Mouse (Mus musculus) stomach, postnatal 0 days (tissue): ENCODE data around the gene Pakap. TPM values are rescaled to one million over a fixed set of nuclear protein-coding genes. Genes with fewer than 3 reads are reported as not detected.

Experiments
- ATAC-seq: fragments of 200-750 bp; cut with Nextera tagmentation; 2 replicates; pipeline ENCODE4 v1.8.0; 2017; ENCODE audit not compliant: low FRiP score, low TSS enrichment
- DNase-seq: peaks from one replicate; pipeline ENCODE4 v3.0.0-alpha.2; 2016; ENCODE audit warnings: low spot score
- H3K27ac ChIP-seq: fragments of 300-500 bp; sonication (generic); replicated peaks from 2 replicates; pipeline ENCODE4 v1.5.1; 2014; ENCODE audit warnings: mild to moderate bottlenecking, control low read depth
- H3K27me3 ChIP-seq: fragments of 300-500 bp; sonication (generic); 2 replicates; pipeline ENCODE4 v1.6.1; 2014; ENCODE audit warnings: low read length; ENCODE audit not compliant: control insufficient read depth, insufficient read depth
- H3K36me3 ChIP-seq: fragments of 300-500 bp; sonication (generic); 2 replicates; pipeline ENCODE4 v1.6.1; 2014; ENCODE audit warnings: low read length, mixed read lengths; ENCODE audit not compliant: control insufficient read depth, insufficient read depth
- H3K4me1 ChIP-seq: fragments of 300-500 bp; sonication (generic); replicated peaks from 2 replicates; pipeline ENCODE4 v1.6.1; 2014; ENCODE audit warnings: antibody characterized with exemption; ENCODE audit not compliant: control insufficient read depth, insufficient read depth
- H3K4me2 ChIP-seq: fragments of 300-500 bp; sonication (generic); replicated peaks from 2 replicates; pipeline ENCODE4 v1.6.1; 2014; ENCODE audit warnings: low read depth, mild to moderate bottlenecking, control low read depth, moderate library complexity
- H3K4me3 ChIP-seq: fragments of 300-500 bp; sonication (generic); 2 replicates; pipeline ENCODE4 v1.5.1; 2014; ENCODE audit warnings: low read depth, low read length, control low read depth
- H3K9ac ChIP-seq: fragments of 300-500 bp; sonication (generic); 2 replicates; pipeline ENCODE4 v1.6.1; 2014; ENCODE audit warnings: mild to moderate bottlenecking, low read length, control low read depth, mixed read lengths
- H3K9me3 ChIP-seq: fragments of 300-500 bp; sonication (generic); 2 replicates; pipeline ENCODE4 v1.6.1; 2016; ENCODE audit warnings: low read length; ENCODE audit not compliant: control insufficient read depth
- CTCF ChIP-seq: IDR thresholded peaks from 2 replicates; pipeline ENCODE4 v1.5.1; 2016; ENCODE audit warnings: antibody characterized with exemption, low read depth, mild to moderate bottlenecking, moderate library complexity
- EP300 ChIP-seq: optimal IDR thresholded peaks from 2 replicates; pipeline ENCODE3; 2016; ENCODE audit warnings: antibody characterized with exemption
- WGBS: fragments of 180-500 bp; shearing (Covaris S2); extraction: QIAGEN DNeasy Blood & Tissue Kit; methylation state at CpG from one replicate; pipeline ENCODE4 v1.1.7; 2014; 5-methylcytosine and 5-hydroxymethylcytosine counted together
- polyA plus RNA-seq: library from polyadenylated mRNA; unstranded; fragments of >200 nt; fragmentation: Nextera tagmentation; extraction: Ambion mirVana; gene quantifications from 2 replicates; pipeline ENCODE4 v1.2.1, GENCODE M21; 2015

Gene Pakap
- polyA plus RNA-seq, 1 experiment from 2014 or later, result 12.2 TPM

DNA sequence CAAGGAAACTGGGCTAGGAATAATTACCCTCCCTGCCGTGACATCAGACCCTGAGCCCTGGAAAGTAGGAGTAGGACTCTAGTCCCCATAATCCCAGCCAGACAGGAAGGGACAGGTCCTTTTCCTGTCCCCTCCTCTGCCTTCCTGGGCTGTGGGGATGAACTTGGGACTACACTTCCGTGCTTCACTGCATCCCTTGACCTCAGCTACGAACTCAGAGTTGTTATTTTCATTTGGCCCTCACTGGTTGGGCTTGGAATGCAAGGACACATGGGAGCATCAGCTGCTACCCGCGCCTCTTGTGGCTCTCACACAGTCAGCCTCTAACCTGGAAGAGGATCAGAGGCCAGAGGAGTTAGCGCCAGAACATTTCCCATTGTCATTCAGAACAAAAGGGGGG, 122.0 kb downstream of the Pakap start:
- no peak overlapping the region for H3K4me2 ChIP-seq
- H3K36me3 ChIP-seq, result no peaks in the 10 kb centered on the region
- no peaks in the 10 kb centered on the region for H3K4me1 ChIP-seq
- TF ChIP-seq CTCF (no peak), EP300 (no peak)
- no peaks in the 10 kb centered on the region for H3K9me3 ChIP-seq
- no peak for ATAC-seq
- H3K27me3 ChIP-seq, result no peaks in the 10 kb centered on the region
- 72% methylated on average over 6 of the region's 6 CpGs for WGBS
- H3K4me3 ChIP-seq, result no peak overlapping the region
- no peak for DNase-seq
- no peak overlapping the region for H3K27ac ChIP-seq
- H3K9ac ChIP-seq, result no peak overlapping the region

DNA sequence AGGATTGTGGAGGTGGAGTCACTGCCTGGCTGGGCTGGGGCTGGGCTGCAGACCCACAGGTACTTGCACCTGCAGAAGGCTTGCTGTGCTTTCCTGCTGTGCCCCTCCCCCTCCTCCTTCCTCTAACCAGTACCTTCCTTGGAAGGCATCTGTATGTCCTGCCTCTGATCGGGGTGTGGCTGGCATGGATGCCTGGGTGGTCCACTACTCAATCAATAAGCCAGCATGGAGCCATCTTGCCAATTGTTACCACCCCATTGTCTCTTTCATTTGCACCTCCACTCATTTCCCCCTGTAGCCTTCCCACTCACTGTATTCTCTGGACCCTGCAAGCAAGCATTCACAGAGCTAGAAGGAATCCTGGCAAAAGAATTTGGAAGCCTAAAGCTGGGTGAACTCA, 122.8 kb downstream of the Pakap start:
- 50% methylated on average over 1 of the region's 1 CpGs for WGBS
- Histone ChIP-seq H3K27me3 (no peaks in the 10 kb centered on the region), H3K9ac (no peak overlapping the region), H3K27ac (no peak overlapping the region), H3K4me2 (no peak overlapping the region), H3K9me3 (no peaks in the 10 kb centered on the region), H3K36me3 (no peaks in the 10 kb centered on the region; the same call in 1 of the 2 replicates), H3K4me3 (no peak overlapping the region), H3K4me1 (no peaks in the 10 kb centered on the region)
- ATAC-seq (no peak), DNase-seq (no peak)
- TF ChIP-seq EP300 (no peak), CTCF (no peak)

DNA sequence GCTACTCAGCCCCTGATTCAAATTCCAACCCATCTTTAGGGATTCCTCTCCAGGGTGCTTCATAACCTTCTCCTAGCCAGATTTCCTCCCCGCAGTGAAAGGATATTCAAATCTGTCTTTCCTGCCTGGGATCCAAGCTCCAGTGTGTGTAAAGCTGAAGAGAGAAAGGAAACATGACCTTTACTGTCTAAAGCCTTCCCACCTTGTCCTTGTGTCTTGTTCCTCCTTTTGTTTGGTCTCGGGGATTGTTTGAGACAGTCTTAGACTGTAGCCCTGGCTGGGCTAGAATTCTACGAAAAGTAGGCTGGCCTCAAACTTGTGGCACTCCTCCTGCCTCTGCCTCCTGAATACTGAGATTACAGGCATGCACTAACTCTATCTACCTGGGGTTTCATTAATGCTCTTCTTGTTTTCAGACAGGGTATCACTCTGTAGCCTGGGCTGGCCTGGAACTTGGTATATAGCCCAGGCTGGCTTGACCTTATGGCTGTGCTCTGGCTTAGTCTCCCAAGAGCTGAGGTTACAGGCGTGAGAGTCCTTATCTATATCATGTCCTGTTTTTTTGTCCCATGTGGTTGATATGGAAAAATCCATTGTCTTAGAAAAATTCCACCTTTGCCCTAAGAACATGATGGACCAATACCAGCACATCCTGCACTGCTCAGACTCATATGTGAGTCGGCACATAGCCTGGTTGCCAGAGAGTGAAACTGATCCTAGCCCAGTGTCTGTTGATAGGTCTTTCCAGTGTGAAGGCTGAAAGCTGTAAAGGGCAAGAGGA, 126.6 kb downstream of the Pakap start:
- Histone ChIP-seq H3K36me3 (no peaks in the 10 kb centered on the region; the same call in 1 of the 2 replicates), H3K9ac (no peak overlapping the region), H3K4me3 (no peak overlapping the region), H3K4me1 (no peaks in the 10 kb centered on the region), H3K27ac (no peak overlapping the region), H3K9me3 (no peaks in the 10 kb centered on the region), H3K4me2 (no peak overlapping the region), H3K27me3 (no peaks in the 10 kb centered on the region)
- TF ChIP-seq CTCF (no peak), EP300 (no peak)
- ATAC-seq (no peak), DNase-seq (no peak)
- WGBS, result 80% methylated on average over 5 of the region's 5 CpGs

DNA sequence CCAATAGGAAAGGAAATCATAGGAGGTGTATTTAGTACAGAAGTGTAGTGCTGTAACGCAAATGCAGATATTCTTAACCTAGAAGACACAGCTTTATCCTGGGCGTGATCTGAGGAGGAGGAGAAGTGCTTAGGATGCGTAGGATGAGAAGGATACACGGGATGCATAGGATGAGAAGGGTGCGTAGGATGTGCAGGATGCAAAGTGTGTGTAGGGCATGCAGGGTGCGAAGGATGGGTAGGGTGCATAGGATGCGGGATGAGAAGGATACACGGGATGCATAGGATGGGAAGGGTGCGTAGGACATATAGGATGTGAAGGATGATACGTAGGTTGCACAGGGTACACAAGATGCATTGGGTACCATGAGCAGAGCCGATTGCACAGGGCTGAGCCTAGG, 129.0 kb downstream of the Pakap start:
- no peak overlapping the region for H3K4me3 ChIP-seq
- H3K4me1 ChIP-seq, result no peaks in the 10 kb centered on the region
- no peak overlapping the region for H3K9ac ChIP-seq
- ATAC-seq (no peak), DNase-seq (no peak)
- no peak for TF ChIP-seq CTCF
- no peak for TF ChIP-seq EP300
- H3K36me3 ChIP-seq, result no peaks in the 10 kb centered on the region; the same call in 1 of the 2 replicates
- no peak overlapping the region for H3K27ac ChIP-seq
- H3K4me2 ChIP-seq, result no peak overlapping the region
- WGBS, result 95% methylated on average over 11 of the region's 11 CpGs
- H3K9me3 ChIP-seq, result no peaks in the 10 kb centered on the region
- no peaks in the 10 kb centered on the region for H3K27me3 ChIP-seq

DNA sequence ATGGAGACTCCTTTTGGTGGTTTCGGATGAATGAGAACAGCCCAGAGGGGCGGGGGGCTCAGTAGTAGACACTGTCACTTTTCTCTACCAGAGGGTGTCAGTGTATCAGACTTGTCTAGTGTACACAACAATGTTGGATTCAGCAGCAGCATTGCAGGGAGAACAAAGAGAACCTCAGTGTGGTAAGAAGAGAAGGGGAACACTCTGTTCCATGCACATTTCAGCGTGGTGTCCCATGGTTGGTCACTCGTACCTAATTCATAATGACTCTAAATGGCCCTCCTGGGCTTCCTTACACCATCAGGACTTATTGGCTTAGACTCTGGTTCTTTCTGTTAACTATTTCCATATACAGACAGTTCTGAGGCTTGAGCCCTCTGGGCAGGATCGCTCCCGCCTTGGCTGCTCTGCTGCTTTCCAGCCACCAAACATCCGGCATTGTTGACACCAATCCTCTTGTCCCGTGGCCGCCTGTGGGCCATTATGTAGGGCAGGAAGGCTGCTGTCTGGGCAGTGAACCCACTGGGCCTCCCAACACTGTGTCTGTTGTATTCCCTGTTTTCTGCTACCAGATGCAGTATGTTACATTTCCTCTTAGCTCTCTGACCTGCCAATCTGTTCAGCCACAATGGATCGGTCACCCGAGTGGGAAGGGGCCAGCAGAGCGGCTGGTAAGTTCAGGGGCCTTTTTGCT, 130.1 kb downstream of the Pakap start:
- H3K9ac ChIP-seq, result no peak overlapping the region
- no peak for DNase-seq
- no peaks in the 10 kb centered on the region for H3K27me3 ChIP-seq
- H3K27ac ChIP-seq, result no peak overlapping the region
- H3K4me2 ChIP-seq, result no peak overlapping the region
- WGBS, result 91% methylated on average over 12 of the region's 12 CpGs
- H3K9me3 ChIP-seq, result no peaks in the 10 kb centered on the region
- H3K4me1 ChIP-seq, result no peaks in the 10 kb centered on the region
- H3K4me3 ChIP-seq, result no peak overlapping the region
- H3K36me3 ChIP-seq, result no peaks in the 10 kb centered on the region; the same call in 1 of the 2 replicates
- TF ChIP-seq EP300 (no peak), CTCF (no peak)
- no peak for ATAC-seq

DNA sequence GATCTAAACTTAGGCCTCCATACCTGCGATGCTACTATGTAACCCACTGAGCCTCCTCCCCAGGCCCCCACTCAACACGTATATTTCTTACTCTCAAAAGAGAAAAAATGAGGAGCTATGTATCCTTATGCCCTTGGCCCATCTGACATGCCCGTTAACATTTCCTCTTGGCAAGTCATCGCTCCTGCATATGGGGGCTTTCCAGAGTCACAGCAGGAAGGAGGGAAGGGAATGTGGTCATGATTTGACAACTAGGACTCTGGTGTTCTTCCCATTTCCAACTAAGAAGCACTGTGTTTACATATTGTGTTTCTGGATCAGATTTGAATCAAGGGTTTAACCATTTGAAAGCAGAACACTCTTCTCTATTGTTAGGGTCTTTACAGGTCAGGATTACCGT, 133.6 kb downstream of the Pakap start:
- H3K36me3 ChIP-seq, result no peaks in the 10 kb centered on the region
- no peaks in the 10 kb centered on the region for H3K4me1 ChIP-seq
- H3K27me3 ChIP-seq, result no peaks in the 10 kb centered on the region
- no peak for TF ChIP-seq EP300
- no peak for TF ChIP-seq CTCF
- no peak overlapping the region for H3K4me3 ChIP-seq
- DNase-seq (no peak), ATAC-seq (no peak)
- 73% methylated on average over 5 of the region's 5 CpGs for WGBS
- no peak overlapping the region for H3K27ac ChIP-seq
- no peaks in the 10 kb centered on the region for H3K9me3 ChIP-seq
- no peak overlapping the region for H3K4me2 ChIP-seq
- H3K9ac ChIP-seq, result no peak overlapping the region
